Mouse (Mus musculus) granulocyte monocyte progenitor cell, adult 5-6 weeks (primary cell): ENCODE measurements around the gene Wwox. TPM values are rescaled to one million over a fixed set of nuclear protein-coding genes. Genes with fewer than 3 reads are reported as not detected.

Experiments
- ATAC-seq: replicated peaks from 2 replicates; pipeline ENCODE4 v1.8.0; 2016; ENCODE audit warnings: mild to moderate bottlenecking, moderate TSS enrichment, inconsistent platforms; ENCODE audit not compliant: poor library complexity, severe bottlenecking
- total RNA-seq, 2 experiments: library from RNA; stranded (forward) in 1 of 2; stranded (reverse) in 1 of 2; fragments of 200-712, 200-1000 nt in 1 of 2; fragments of >200 nt in 1 of 2; fragmentation: Nextera tagmentation in 1 of 2; gene quantifications; 2 replicates each; pipeline ENCODE4 v1.2.3; 2014 to 2017

Wwox gene
- total RNA-seq, 2 experiments from 2014 or later = 13.6 to 25.5 TPM

DNA sequence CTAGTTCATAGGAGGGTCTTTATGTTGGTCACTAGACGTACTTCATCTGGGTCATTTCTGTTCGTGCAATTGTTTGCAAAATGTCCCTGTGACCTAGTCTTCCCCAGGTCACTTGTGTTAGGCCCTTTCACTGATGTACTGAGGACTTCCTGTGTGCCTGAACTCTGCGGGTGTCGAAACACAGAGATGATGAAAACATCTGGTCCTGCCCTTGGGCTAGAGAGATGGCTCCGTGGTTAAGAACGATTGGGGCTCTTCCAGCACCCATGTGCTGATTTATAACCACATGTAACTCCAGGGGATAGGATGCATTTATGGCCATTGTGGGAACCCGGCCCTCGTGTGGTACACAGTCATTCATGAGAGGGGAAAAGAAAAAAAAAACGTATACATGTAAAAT is 392.1 kb downstream of the Wwox start:
- ATAC-seq = peak; percentile 80

GRCm38 (mm10) chr8:114832251-114832774 is 392.9 kb downstream of the Wwox start:
- ATAC-seq = peak; percentile 75

DNA sequence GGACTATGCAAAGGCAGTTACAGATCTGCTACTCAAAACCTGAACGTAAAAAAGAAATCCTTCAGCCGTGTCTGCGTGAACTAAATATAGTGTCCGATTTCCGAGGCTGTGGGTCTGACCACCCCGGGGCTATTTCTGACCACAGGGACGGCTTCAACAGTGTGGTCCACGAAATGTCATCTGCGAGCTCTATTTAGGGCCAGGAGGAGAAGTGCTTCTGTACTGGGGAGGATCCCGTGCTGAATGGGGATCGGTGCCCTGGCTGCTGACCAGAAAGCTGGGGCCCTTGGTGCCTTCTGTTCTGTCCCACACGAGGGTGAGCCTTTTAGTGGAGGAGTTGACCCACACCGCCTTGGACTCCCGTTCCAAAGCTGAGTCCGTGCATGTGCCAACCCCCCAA is 395.3 kb downstream of the Wwox start:
- ATAC-seq = no peak

GRCm38 (mm10) chr8:114839998-114840397 is 400.5 kb downstream of the Wwox start:
- ATAC-seq = peak; percentile 30

- peak; percentile 98 for ATAC-seq
Measured at GRCm38 (mm10) chr8:114847666-114848065, 408.2 kb downstream of the Wwox start.

DNA sequence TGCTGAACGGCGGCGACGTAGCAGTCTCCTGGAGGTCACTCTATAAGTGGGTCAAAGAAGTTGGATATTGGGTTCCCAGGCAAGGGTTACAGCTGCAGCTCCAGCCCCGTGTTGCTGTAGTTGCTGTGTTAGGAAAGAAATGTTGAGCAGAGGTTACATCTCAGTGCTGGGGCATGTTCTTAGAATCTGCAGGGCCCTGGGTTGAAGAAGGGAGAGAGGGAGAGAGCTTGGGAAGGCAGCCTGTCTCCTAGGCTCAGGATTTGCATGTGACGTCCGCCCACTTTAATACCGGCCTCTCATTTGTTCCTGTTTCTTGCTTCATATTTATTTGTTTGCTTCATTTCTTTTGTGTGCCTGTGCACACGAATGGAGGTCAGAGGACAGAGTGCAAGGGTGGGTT is 410.0 kb downstream of the Wwox start:
- no peak for ATAC-seq

DNA sequence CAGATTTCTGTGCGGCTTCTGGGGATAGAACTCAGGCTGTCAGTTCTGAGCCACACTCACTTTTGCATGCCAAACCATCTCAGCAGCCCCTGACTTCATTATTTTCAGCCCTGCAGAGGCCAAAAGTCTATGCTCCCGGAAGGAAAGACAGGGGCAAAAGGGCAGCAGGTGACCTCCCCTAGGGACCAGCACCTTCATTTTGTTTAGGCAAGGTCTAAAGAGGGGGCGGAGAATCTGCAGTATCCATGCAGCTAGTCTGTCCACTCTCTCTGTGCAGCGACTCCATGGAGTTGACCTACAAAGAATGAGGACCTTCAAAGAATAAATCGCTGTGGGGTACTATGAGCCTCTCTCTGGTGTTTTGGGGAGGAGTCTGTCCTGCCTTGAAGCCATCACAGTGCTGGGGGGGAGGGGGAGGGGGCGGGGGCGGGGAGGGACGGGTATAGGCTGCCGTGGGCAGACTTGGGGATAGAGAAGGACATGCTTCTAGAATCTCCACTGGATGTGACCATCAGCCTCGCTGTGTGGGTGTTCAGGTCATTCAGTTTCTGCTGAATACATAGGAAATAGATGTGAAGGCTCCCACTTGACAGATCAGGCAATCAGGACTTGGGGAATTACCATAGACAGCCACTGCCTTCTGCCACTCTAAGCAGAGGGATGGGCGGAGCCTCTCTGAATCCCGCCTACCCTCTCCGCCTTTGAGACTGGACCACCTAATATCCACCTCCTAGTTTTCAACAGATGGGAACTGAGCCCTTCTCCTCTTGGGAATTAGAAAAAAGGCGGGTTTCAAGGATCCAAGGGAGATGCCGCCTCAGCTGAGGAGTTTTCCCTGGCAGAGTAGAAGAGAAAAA is 410.8 kb downstream of the Wwox start:
- ATAC-seq = no peak

DNA sequence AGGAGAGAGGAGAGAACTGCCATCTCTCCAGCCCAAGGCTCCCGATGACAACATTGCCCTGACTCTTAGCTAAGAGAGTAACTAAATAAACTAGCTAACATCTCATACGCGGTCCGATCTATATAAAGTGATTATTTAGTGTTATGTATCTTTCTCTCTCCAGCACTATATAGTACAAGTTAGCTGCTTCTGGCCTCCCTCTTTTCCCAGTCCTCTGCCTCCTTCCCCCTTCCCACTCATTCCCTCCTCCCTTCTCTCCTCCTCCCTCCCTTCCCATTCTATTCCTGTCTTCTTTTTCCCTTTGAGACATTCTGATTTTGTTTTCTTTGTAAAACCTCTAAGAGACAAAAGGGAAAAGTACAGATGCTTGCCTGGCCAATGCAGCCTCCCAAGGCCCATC is 414.3 kb downstream of the Wwox start:
- no peak for ATAC-seq

GRCm38 (mm10) chr8:114855833-114856232 is 416.4 kb downstream of the Wwox start:
- ATAC-seq = no peak

GRCm38 (mm10) chr8:114865911-114866310 is 426.5 kb downstream of the Wwox start:
- ATAC-seq = no peak

- ATAC-seq = no peak
Measured at GRCm38 (mm10) chr8:114869321-114869720, 429.9 kb downstream of the Wwox start.

GRCm38 (mm10) chr8:114870410-114870809 is 431.0 kb downstream of the Wwox start:
- ATAC-seq = no peak

- ATAC-seq = no peak
Measured at GRCm38 (mm10) chr8:114872491-114872890, 433.0 kb downstream of the Wwox start.

DNA sequence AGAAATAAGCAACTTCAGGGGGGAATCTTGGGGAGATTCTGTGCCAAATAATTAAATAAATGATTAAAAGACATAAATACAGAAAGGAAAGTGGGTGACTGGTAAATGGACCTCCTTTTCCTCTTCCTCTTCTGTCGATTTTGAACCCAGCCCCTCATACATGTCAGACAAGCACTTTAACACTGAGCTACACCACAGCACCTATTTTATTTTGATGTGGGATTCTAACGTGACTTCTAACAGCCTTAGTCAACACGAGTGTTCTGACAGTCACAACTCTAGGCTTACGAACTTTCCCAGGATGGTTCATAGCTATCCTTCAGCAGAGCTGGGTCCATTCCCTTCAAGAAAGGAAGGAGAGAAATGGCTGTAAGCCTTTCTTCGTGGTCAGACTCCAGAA is 435.7 kb downstream of the Wwox start:
- no peak for ATAC-seq

GRCm38 (mm10) chr8:114876161-114876611 is 436.7 kb downstream of the Wwox start:
- no peak for ATAC-seq

GRCm38 (mm10) chr8:114876696-114877206 is 437.3 kb downstream of the Wwox start:
- ATAC-seq = peak; percentile 56

DNA sequence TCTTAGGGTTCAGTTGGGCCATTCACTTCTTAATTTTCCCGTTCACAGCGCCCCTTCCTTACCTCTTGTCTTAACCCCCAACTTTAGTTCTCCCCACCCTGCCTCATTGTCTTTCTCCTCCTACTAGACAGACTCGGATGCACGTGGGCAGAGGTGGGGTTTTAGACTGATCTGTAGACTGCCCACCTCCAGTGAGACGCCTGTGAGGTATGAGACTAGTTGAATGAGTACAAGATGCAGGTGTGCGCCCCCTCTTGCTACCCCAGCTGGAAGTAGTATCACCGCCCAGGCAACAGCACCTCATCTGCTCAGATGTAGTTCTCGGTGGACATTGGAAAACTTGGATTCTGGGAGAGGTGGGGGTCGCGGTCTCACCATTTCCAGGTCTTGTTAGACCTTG is 437.8 kb downstream of the Wwox start:
- no peak for ATAC-seq

DNA sequence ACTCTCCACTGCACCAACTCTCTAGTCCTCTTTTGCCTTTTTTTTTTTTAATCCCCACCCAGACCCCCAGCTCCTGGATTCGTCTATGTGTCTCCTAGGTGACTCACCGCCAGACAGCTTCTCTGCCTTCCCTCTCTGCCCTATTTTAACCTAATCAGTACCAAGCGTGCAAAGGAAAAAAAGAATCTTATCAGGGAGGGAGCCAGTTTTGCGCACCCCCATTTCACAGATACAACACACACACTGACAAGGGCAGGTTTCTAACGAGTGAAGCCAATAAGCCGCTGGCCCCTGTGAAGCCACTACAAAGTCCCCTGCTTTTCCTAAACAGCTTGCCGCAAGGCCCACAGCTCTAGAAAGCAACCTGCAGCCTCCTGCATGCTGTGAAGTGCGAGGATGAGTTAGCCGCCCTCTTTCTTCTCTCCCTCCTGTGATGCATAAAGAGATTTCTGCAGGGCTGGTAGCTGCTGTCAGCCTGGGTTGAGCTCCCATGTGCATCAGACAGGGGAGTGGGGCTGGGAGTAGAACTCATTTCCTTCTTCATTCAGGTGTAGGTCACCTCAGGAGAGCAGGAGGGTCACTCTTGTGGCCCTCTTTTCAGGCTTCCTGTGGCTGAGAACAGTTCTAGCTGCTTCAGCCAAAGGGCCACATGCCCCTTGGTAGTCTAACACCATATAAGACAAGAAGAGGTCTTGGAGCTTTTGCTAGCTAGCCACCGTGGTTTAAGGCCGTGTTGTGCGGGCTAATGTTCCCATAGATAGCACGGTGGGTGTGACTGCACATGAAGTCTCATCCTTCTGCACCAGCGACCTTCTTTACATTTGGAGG is 439.2 kb downstream of the Wwox start:
- no peak for ATAC-seq

GRCm38 (mm10) chr8:114879277-114879568 is 439.8 kb downstream of the Wwox start:
- no peak for ATAC-seq

GRCm38 (mm10) chr8:114879678-114880077 is 440.2 kb downstream of the Wwox start:
- peak; percentile 22 for ATAC-seq
